Mouse (Mus musculus): ENCODE results near the gene 6330409D20Rik. TPM values are rescaled to one million over a fixed set of nuclear protein-coding genes. Genes with fewer than 3 reads are reported as not detected.
A peak's percentile ranks its signal among the peaks of the same experiment; 100 is the strongest.

Gene 6330409D20Rik
- polyA plus RNA-seq, 1 experiment from 2014 or later: 3.2 TPM

DNA sequence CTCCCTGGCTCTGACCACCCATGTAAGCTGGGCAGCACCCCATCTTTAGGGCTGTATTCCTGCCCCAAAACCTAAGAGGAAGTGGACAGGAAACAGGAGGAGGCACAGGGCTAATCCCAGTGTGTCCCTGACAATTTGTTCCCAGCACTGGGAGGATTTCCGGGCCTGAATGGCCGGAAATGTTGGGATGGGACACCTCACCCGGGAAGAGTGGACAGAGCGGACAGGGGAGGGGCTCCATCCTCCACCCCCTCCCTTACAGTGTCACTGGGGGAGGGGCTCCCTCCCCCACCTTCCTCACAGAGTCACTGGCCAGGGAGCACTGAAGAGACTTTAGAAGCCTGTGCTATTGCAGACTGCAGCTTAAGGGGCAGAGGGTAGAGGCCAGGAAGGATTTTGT lies 5.9 kb downstream of the 6330409D20Rik start:
- 0 out of 2 replicates have a peak overlapping the region, but pooled peaks have one; percentile 6 for H3K9ac ChIP-seq (replicated peaks; ENCODE audit: low read length)
- H3K4me3 ChIP-seq (replicated peaks; ENCODE audit: low read depth, low read length): no peak overlapping the region
- DNase-seq (no peak), ATAC-seq (ENCODE audit: low FRiP score, low TSS enrichment) (no peak)
- H3K4me2 ChIP-seq (ENCODE audit: low read length): no peak overlapping the region
- no peak overlapping the region; the same call in 1 of the 2 replicates for H3K27ac ChIP-seq (replicated peaks; ENCODE audit: low read depth, low read length)
- H3K36me3 ChIP-seq (ENCODE audit: control insufficient read depth, insufficient read depth, low read length): no peaks in the 10 kb centered on the region
- no peaks in the 10 kb centered on the region for H3K27me3 ChIP-seq (ENCODE audit: control insufficient read depth, insufficient read depth, low read length)
- H3K9me3 ChIP-seq (ENCODE audit: control insufficient read depth, low read length): no peaks in the 10 kb centered on the region
- no peaks in the 10 kb centered on the region for H3K4me1 ChIP-seq (ENCODE audit: control insufficient read depth, insufficient read depth, low read length)
- 64% methylated on average over 4 of the region's 4 CpGs for WGBS

DNA sequence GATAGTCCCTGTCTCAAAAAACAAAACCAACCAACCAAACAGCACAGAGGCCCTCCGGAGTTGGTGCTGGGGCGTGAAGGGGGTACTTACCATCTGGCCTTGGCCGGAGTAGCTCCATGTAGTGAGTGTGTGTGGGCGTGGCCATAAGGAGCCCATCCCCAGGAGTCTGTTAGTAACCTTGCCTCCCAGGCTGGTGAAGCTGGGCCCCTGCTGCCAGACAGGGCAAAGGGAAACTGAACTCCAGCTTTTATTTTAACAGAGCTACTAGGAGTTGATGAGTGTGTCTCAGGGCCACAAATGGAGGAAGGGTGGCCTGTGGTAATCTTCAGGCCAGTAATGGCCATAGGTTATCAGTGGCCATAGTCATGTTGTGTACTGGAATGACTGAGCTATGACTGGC lies 6.3 kb downstream of the 6330409D20Rik start:
- H3K4me3 ChIP-seq (replicated peaks; ENCODE audit: low read depth, low read length): no peak overlapping the region
- no peaks in the 10 kb centered on the region for H3K27me3 ChIP-seq (ENCODE audit: control insufficient read depth, insufficient read depth, low read length)
- DNase-seq (no peak), ATAC-seq (ENCODE audit: low FRiP score, low TSS enrichment) (no peak)
- peak overlapping the region; percentile 13; the same call in 1 of the 2 replicates for H3K27ac ChIP-seq (replicated peaks; ENCODE audit: low read depth, low read length)
- WGBS: 37% methylated on average over 4 of the region's 4 CpGs
- H3K4me2 ChIP-seq (ENCODE audit: low read length): no peak overlapping the region
- H3K4me1 ChIP-seq (ENCODE audit: control insufficient read depth, insufficient read depth, low read length): no peaks in the 10 kb centered on the region
- no peaks in the 10 kb centered on the region for H3K9me3 ChIP-seq (ENCODE audit: control insufficient read depth, low read length)
- H3K9ac ChIP-seq (replicated peaks; ENCODE audit: low read length): 0 out of 2 replicates have a peak overlapping the region, but pooled peaks have one; percentile 6
- H3K36me3 ChIP-seq (ENCODE audit: control insufficient read depth, insufficient read depth, low read length): no peaks in the 10 kb centered on the region

DNA sequence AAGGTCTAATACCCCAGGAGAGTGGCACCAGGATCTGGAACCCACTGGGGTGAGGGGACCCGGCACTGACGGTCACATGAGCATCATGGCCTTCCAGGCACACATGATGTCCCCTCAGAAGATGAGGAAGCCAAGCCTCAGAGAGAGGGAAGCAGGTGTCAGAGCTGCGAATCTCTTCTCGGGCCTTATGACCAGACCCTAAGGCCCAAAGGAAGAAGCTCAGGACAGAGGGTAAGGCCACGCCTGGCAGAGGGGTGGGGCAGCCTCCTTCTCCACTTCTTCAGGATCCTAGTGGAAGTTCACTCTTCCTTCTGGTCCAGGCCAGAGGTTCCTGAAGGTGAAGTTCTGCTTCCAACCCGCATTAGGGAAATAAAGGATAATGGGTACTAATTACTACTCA lies 8.1 kb downstream of the 6330409D20Rik start:
- ATAC-seq (ENCODE audit: low FRiP score, low TSS enrichment): no peak
- H3K4me2 ChIP-seq (ENCODE audit: low read length): no peak overlapping the region
- no peaks in the 10 kb centered on the region for H3K36me3 ChIP-seq (ENCODE audit: control insufficient read depth, insufficient read depth, low read length)
- H3K27me3 ChIP-seq (ENCODE audit: control insufficient read depth, insufficient read depth, low read length): no peaks in the 10 kb centered on the region
- H3K27ac ChIP-seq (replicated peaks; ENCODE audit: low read depth, low read length): no peak overlapping the region
- H3K9me3 ChIP-seq (ENCODE audit: control insufficient read depth, low read length): no peaks in the 10 kb centered on the region
- no peaks in the 10 kb centered on the region for H3K4me1 ChIP-seq (ENCODE audit: control insufficient read depth, insufficient read depth, low read length)
- H3K9ac ChIP-seq (replicated peaks; ENCODE audit: low read length): no peak overlapping the region
- no peak for DNase-seq
- 78% methylated on average over 6 of the region's 6 CpGs for WGBS
- no peak overlapping the region for H3K4me3 ChIP-seq (replicated peaks; ENCODE audit: low read depth, low read length)

- no peak for DNase-seq
- H3K36me3 ChIP-seq (ENCODE audit: control insufficient read depth, insufficient read depth, low read length): no peaks in the 10 kb centered on the region
- ATAC-seq (ENCODE audit: low FRiP score, low TSS enrichment): no peak
- H3K4me3 ChIP-seq (replicated peaks; ENCODE audit: low read depth, low read length): no peak overlapping the region
- 0 out of 2 replicates have a peak overlapping the region, but pooled peaks have one; percentile 26 for H3K9ac ChIP-seq (replicated peaks; ENCODE audit: low read length)
- no peak overlapping the region for H3K4me2 ChIP-seq (ENCODE audit: low read length)
- H3K9me3 ChIP-seq (ENCODE audit: control insufficient read depth, low read length): no peaks in the 10 kb centered on the region
- no peak overlapping the region for H3K27ac ChIP-seq (replicated peaks; ENCODE audit: low read depth, low read length)
- 0 out of 2 replicates have a peak, but pooled peaks cover 2% of the 10 kb centered on the region for H3K4me1 ChIP-seq (ENCODE audit: control insufficient read depth, insufficient read depth, low read length)
- H3K27me3 ChIP-seq (ENCODE audit: control insufficient read depth, insufficient read depth, low read length): no peaks in the 10 kb centered on the region
- 70% methylated on average over 4 of the region's 4 CpGs for WGBS
These were observed 8.9 kb downstream of the 6330409D20Rik start for GRCm38 (mm10) chr2:32731911-32732310.

DNA sequence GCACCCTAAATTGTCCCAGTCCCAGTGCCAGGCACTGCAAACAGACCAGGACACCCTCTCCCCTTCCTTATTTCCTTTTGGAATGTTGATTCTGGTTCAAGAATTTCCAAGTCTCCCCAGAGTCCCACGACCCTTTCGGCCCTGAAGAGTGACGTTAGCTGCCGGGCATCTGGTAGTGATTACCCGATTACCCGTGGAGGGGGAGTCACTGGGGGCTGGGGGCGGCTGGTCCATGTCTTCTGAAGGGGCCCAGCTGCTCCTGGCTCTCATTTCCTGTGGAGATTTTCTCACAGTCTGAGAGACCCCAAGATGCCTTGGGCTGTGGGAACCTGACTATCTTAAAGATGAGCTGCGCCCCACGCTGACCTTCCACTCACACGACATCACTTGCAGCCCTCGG lies 10.0 kb downstream of the 6330409D20Rik start:
- H3K27ac ChIP-seq (replicated peaks; ENCODE audit: low read depth, low read length): no peak overlapping the region
- ATAC-seq (ENCODE audit: low FRiP score, low TSS enrichment) (no peak), DNase-seq (no peak)
- no peak overlapping the region for H3K9ac ChIP-seq (replicated peaks; ENCODE audit: low read length)
- no peak overlapping the region for H3K4me3 ChIP-seq (replicated peaks; ENCODE audit: low read depth, low read length)
- H3K4me1 ChIP-seq (ENCODE audit: control insufficient read depth, insufficient read depth, low read length): 0 out of 2 replicates have a peak, but pooled peaks cover 3% of the 10 kb centered on the region
- no peaks in the 10 kb centered on the region for H3K9me3 ChIP-seq (ENCODE audit: control insufficient read depth, low read length)
- no peaks in the 10 kb centered on the region for H3K36me3 ChIP-seq (ENCODE audit: control insufficient read depth, insufficient read depth, low read length)
- WGBS: 68% methylated on average over 11 of the region's 11 CpGs
- no peaks in the 10 kb centered on the region for H3K27me3 ChIP-seq (ENCODE audit: control insufficient read depth, insufficient read depth, low read length)
- H3K4me2 ChIP-seq (ENCODE audit: low read length): no peak overlapping the region

GRCm38 (mm10) chr2:32729547-32729946 lies 11.3 kb downstream of the 6330409D20Rik start:
- no peak overlapping the region for H3K9ac ChIP-seq (replicated peaks; ENCODE audit: low read length)

DNA sequence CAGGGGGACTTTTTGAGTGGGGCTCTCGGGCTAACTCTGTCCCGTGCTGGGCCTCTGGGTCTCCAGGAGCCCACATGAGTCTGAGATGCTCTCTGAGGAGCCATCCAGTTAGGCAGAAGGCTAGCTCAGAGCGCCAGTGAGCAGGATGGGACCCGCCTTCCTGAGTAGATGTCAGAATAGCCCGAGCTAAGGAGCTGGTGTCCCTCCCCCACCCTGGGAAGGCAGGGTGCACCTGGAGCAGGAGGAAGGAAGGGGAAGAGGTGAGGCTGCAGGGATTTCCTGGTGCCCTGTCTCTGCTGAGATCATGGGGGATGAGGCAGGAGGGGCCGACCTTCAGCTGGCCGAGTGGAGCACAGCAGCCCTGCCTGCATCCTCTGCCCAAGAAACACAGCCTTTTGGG lies 12.4 kb downstream of the 6330409D20Rik start:
- no peak for ATAC-seq (ENCODE audit: low FRiP score, low TSS enrichment)
- Histone ChIP-seq H3K27me3 (ENCODE audit: control insufficient read depth, insufficient read depth, low read length) (no peaks in the 10 kb centered on the region), H3K27ac (replicated peaks; ENCODE audit: low read depth, low read length) (no peak overlapping the region), H3K4me1 (ENCODE audit: control insufficient read depth, insufficient read depth, low read length) (0 out of 2 replicates have a peak, but pooled peaks cover 3% of the 10 kb centered on the region), H3K9ac (replicated peaks; ENCODE audit: low read length) (no peak overlapping the region), H3K9me3 (ENCODE audit: control insufficient read depth, low read length) (no peaks in the 10 kb centered on the region), H3K4me2 (ENCODE audit: low read length) (peak overlapping the region; percentile 19; the same call in 1 of the 2 replicates), H3K4me3 (replicated peaks; ENCODE audit: low read depth, low read length) (no peak overlapping the region), H3K36me3 (ENCODE audit: control insufficient read depth, insufficient read depth, low read length) (no peaks in the 10 kb centered on the region)
- DNase-seq: no peak
- WGBS: 64% methylated on average over 7 of the region's 7 CpGs

More at GRCm38 (mm10) chr2:32729547-32729946, 11.3 kb downstream of the 6330409D20Rik start:
- Histone ChIP-seq H3K9me3 (ENCODE audit: control insufficient read depth, low read length) (no peaks in the 10 kb centered on the region), H3K27me3 (ENCODE audit: control insufficient read depth, insufficient read depth, low read length) (no peaks in the 10 kb centered on the region), H3K4me2 (ENCODE audit: low read length) (peak overlapping the region; percentile 15), H3K4me1 (ENCODE audit: control insufficient read depth, insufficient read depth, low read length) (0 out of 2 replicates have a peak, but pooled peaks cover 3% of the 10 kb centered on the region), H3K4me3 (replicated peaks; ENCODE audit: low read depth, low read length) (no peak overlapping the region), H3K27ac (replicated peaks; ENCODE audit: low read depth, low read length) (no peak overlapping the region), H3K36me3 (ENCODE audit: control insufficient read depth, insufficient read depth, low read length) (no peaks in the 10 kb centered on the region)
- DNase-seq (no peak), ATAC-seq (ENCODE audit: low FRiP score, low TSS enrichment) (no peak)
- WGBS: 81% methylated on average over 4 of the region's 4 CpGs

GRCm38 (mm10) chr2:32727435-32727834 lies 13.4 kb downstream of the 6330409D20Rik start:
- H3K9me3 ChIP-seq (ENCODE audit: control insufficient read depth, low read length): no peaks in the 10 kb centered on the region
- under 1% methylated on average over 16 of the region's 16 CpGs for WGBS
- H3K27ac ChIP-seq (replicated peaks; ENCODE audit: low read depth, low read length): no peak overlapping the region
- H3K4me1 ChIP-seq (ENCODE audit: control insufficient read depth, insufficient read depth, low read length): 0 out of 2 replicates have a peak, but pooled peaks cover 3% of the 10 kb centered on the region
- peak; percentile 90 for ATAC-seq (ENCODE audit: low FRiP score, low TSS enrichment)
- peak overlapping the region; percentile 25 for H3K4me3 ChIP-seq (replicated peaks; ENCODE audit: low read depth, low read length)
- H3K27me3 ChIP-seq (ENCODE audit: control insufficient read depth, insufficient read depth, low read length): no peaks in the 10 kb centered on the region
- DNase-seq: peak; percentile 91
- H3K36me3 ChIP-seq (ENCODE audit: control insufficient read depth, insufficient read depth, low read length): no peaks in the 10 kb centered on the region
- no peak overlapping the region for H3K9ac ChIP-seq (replicated peaks; ENCODE audit: low read length)
- peak overlapping the region; percentile 51 for H3K4me2 ChIP-seq (ENCODE audit: low read length)

All from midbrain, embryonic 14.5 days (tissue).